Mouse (Mus musculus): ENCODE data around the gene Rpl10. TPM values are rescaled to one million over a fixed set of nuclear protein-coding genes. Genes with fewer than 3 reads are reported as not detected.

The Rpl10 gene
- polyA plus RNA-seq, 1 experiment = 1,552 TPM

GRCm38 (mm10) chrX:74249615-74250014 is 21.0 kb upstream of the Rpl10 start, which contains the start of gene Flna:
Flna (minus strand) TSS chrX:74249820.
- DNase-seq = peak; percentile 62
- 8% methylated on average over 35 of the region's 38 CpGs for WGBS
- peaks cover 15% of the 10 kb centered on the region; the same call in 1 of the 2 replicates for H3K4me1 ChIP-seq (replicated peaks; ENCODE audit: control insufficient read depth, insufficient read depth, low read length)
- peak within 1 kb of the TSS; percentile 45; the same call in 1 of the 2 replicates for H3K27ac ChIP-seq (ENCODE audit: control insufficient read depth, insufficient read depth, low read length)
- H3K27me3 ChIP-seq (ENCODE audit: control insufficient read depth, insufficient read depth, low read length) = no peaks in the 10 kb centered on the region
- H3K4me3 ChIP-seq (ENCODE audit: control insufficient read depth, insufficient read depth, low read length) = peak within 1 kb of the TSS; percentile 34
- TF ChIP-seq CTCF (IDR thresholded peaks at IDR 0.05; ENCODE audit: borderline replicate concordance, control insufficient read depth, extremely low read depth, insufficient read depth, low read length, poor library complexity) (0 out of 2 replicates have a peak, but pooled peaks have one; percentile 42), POLR2A (IDR thresholded peaks at IDR 0.05; ENCODE audit: control insufficient read depth, extremely low read depth, insufficient read depth, low read length, poor library complexity) (no peak)
- H3K36me3 ChIP-seq (ENCODE audit: control insufficient read depth, insufficient read depth, low read length) = no peaks in the 10 kb centered on the region

DNA sequence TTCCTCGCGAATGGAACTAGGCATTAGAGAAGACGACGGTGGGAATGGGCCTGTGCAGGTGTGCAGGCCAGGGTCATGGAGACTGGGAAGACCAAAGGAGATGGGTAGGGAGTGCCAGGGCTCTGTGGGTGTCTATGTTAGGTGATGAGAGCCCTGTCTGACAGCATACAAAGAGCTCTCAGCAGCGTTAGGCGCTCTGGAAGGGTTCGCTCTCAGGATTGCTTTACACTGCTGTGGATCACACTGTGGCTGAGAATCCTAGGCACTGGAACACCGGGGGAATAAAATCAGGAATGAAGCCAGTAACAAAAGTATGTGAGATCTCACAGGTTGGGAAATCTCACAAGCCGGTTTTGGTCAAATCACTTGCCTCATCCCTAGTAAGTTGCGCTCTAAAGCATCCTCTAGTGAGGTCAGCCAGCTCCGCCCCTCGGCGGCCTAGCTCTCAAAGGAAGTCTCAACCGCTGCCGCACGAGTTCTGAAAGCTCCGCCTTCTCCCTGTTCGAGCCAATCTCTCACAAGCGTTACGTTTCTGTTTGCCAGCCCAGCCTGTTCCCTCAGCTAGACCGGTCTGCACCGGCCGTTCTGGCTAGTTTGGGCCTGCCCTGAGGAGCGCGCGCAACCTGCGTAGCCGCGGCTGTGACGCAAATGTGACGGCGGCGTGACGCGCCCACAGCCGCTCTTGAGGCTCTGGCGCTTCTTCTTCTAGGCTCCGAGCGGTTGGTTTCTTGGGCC is 16.3 kb upstream of the Rpl10 start, which contains the start of gene Emd:
TSS of gene Emd (plus strand) at position 535 of the 735 bp plus-strand sequence.
- peak; percentile 75 for DNase-seq

GRCm38 (mm10) chrX:74254888-74255565 is 15.6 kb upstream of the Rpl10 start:
- H3K27ac ChIP-seq (ENCODE audit: control insufficient read depth, insufficient read depth, low read length) = peak overlapping the region; percentile 87
- peak; percentile 5 for DNase-seq
- H3K4me1 ChIP-seq (replicated peaks; ENCODE audit: control insufficient read depth, insufficient read depth, low read length) = peaks cover 7% of the 10 kb centered on the region
- 2% methylated on average over 31 of the region's 31 CpGs for WGBS
- peaks cover 9% of the 10 kb centered on the region; the same call in 1 of the 2 replicates for H3K36me3 ChIP-seq (ENCODE audit: control insufficient read depth, insufficient read depth, low read length)
- H3K4me3 ChIP-seq (ENCODE audit: control insufficient read depth, insufficient read depth, low read length) = peak overlapping the region; percentile 96
- TF ChIP-seq POLR2A (IDR thresholded peaks at IDR 0.05; ENCODE audit: control insufficient read depth, extremely low read depth, insufficient read depth, low read length, poor library complexity) (no peak), CTCF (IDR thresholded peaks at IDR 0.05; ENCODE audit: borderline replicate concordance, control insufficient read depth, extremely low read depth, insufficient read depth, low read length, poor library complexity) (no peak)
- no peaks in the 10 kb centered on the region for H3K27me3 ChIP-seq (ENCODE audit: control insufficient read depth, insufficient read depth, low read length)

More for the DNA sequence above, 16.3 kb upstream of the Rpl10 start, which contains the start of gene Emd:
- H3K4me1 ChIP-seq (replicated peaks; ENCODE audit: control insufficient read depth, insufficient read depth, low read length) = peaks cover 11% of the 10 kb centered on the region
- WGBS = 15% methylated on average over 39 of the region's 39 CpGs
- H3K27ac ChIP-seq (ENCODE audit: control insufficient read depth, insufficient read depth, low read length) = peak within 1 kb of the TSS; percentile 87
- TF ChIP-seq POLR2A (IDR thresholded peaks at IDR 0.05; ENCODE audit: control insufficient read depth, extremely low read depth, insufficient read depth, low read length, poor library complexity) = peak; percentile 53
- TF ChIP-seq CTCF (IDR thresholded peaks at IDR 0.05; ENCODE audit: borderline replicate concordance, control insufficient read depth, extremely low read depth, insufficient read depth, low read length, poor library complexity) = no peak
- H3K36me3 ChIP-seq (ENCODE audit: control insufficient read depth, insufficient read depth, low read length) = peaks cover 9% of the 10 kb centered on the region; the same call in 1 of the 2 replicates
- no peaks in the 10 kb centered on the region for H3K27me3 ChIP-seq (ENCODE audit: control insufficient read depth, insufficient read depth, low read length)
- peak within 1 kb of the TSS; percentile 96 for H3K4me3 ChIP-seq (ENCODE audit: control insufficient read depth, insufficient read depth, low read length)

GRCm38 (mm10) chrX:74257746-74258145 is 12.9 kb upstream of the Rpl10 start:
- H3K27ac ChIP-seq (ENCODE audit: control insufficient read depth, insufficient read depth, low read length) = no peak overlapping the region

DNA sequence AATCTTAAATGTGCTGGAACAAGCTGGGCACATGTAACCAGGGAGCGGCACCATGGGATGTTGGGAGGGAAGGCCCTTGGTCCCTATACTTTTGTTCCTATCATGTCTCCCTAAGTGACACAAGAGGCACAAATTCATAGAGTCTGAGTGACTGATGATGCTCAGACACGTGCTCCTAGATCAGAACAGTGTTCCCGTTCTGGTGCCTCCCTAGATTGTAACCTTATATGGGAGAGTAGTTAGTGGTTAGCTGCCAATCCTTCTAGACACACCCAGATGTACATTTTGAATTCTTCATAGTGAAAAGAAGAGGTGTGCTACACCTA is 913 bp upstream of the Rpl10 start:
- H3K27ac ChIP-seq (ENCODE audit: control insufficient read depth, insufficient read depth, low read length) = peak overlapping the region; percentile 83
- peaks cover 4% of the 10 kb centered on the region for H3K36me3 ChIP-seq (ENCODE audit: control insufficient read depth, insufficient read depth, low read length)
- WGBS = 31% methylated on average over 3 of the region's 3 CpGs
- TF ChIP-seq POLR2A (IDR thresholded peaks at IDR 0.05; ENCODE audit: control insufficient read depth, extremely low read depth, insufficient read depth, low read length, poor library complexity) = no peak
- no peak for TF ChIP-seq CTCF (IDR thresholded peaks at IDR 0.05; ENCODE audit: borderline replicate concordance, control insufficient read depth, extremely low read depth, insufficient read depth, low read length, poor library complexity)
- no peak for DNase-seq
- no peaks in the 10 kb centered on the region for H3K27me3 ChIP-seq (ENCODE audit: control insufficient read depth, insufficient read depth, low read length)
- H3K4me1 ChIP-seq (replicated peaks; ENCODE audit: control insufficient read depth, insufficient read depth, low read length) = peaks cover 3% of the 10 kb centered on the region; the same call in 1 of the 2 replicates
- peak overlapping the region; percentile 55 for H3K4me3 ChIP-seq (ENCODE audit: control insufficient read depth, insufficient read depth, low read length)

More at GRCm38 (mm10) chrX:74257746-74258145, 12.9 kb upstream of the Rpl10 start:
- 27% methylated on average over 3 of the region's 3 CpGs for WGBS
- Histone ChIP-seq H3K4me1 (replicated peaks; ENCODE audit: control insufficient read depth, insufficient read depth, low read length) (peaks cover 6% of the 10 kb centered on the region), H3K27me3 (ENCODE audit: control insufficient read depth, insufficient read depth, low read length) (no peaks in the 10 kb centered on the region), H3K4me3 (ENCODE audit: control insufficient read depth, insufficient read depth, low read length) (no peak overlapping the region), H3K36me3 (ENCODE audit: control insufficient read depth, insufficient read depth, low read length) (peaks cover 9% of the 10 kb centered on the region; the same call in 1 of the 2 replicates)
- DNase-seq = no peak
- TF ChIP-seq POLR2A (IDR thresholded peaks at IDR 0.05; ENCODE audit: control insufficient read depth, extremely low read depth, insufficient read depth, low read length, poor library complexity) (no peak), CTCF (IDR thresholded peaks at IDR 0.05; ENCODE audit: borderline replicate concordance, control insufficient read depth, extremely low read depth, insufficient read depth, low read length, poor library complexity) (no peak)

GRCm38 (mm10) chrX:74270902-74271551 is 415 bp downstream of the Rpl10 start:
- peak overlapping the region; percentile 50; the same call in 1 of the 2 replicates for H3K27ac ChIP-seq (ENCODE audit: control insufficient read depth, insufficient read depth, low read length)
- peaks cover 3% of the 10 kb centered on the region; the same call in 1 of the 2 replicates for H3K4me1 ChIP-seq (replicated peaks; ENCODE audit: control insufficient read depth, insufficient read depth, low read length)
- H3K27me3 ChIP-seq (ENCODE audit: control insufficient read depth, insufficient read depth, low read length) = no peaks in the 10 kb centered on the region
- peak overlapping the region; percentile 80 for H3K4me3 ChIP-seq (ENCODE audit: control insufficient read depth, insufficient read depth, low read length)
- DNase-seq = peak; percentile 4
- 2% methylated on average over 27 of the region's 27 CpGs for WGBS
- TF ChIP-seq CTCF (IDR thresholded peaks at IDR 0.05; ENCODE audit: borderline replicate concordance, control insufficient read depth, extremely low read depth, insufficient read depth, low read length, poor library complexity) = no peak
- TF ChIP-seq POLR2A (IDR thresholded peaks at IDR 0.05; ENCODE audit: control insufficient read depth, extremely low read depth, insufficient read depth, low read length, poor library complexity) = no peak
- H3K36me3 ChIP-seq (ENCODE audit: control insufficient read depth, insufficient read depth, low read length) = peaks cover 4% of the 10 kb centered on the region
